Mouse (Mus musculus): Measurements from ENCODE around the gene Tll1.
"Not testable (repeated sequence)": the region's sequence is repeated elsewhere in the genome, so short reads cannot be mapped to it uniquely, and the experiment has no call there.

Gene Tll1

GRCm38 (mm10) chr8:64057571-64057970 lies 148.5 kb downstream of the Tll1 start:
- no peak for DNase-seq (ENCODE audit: low spot score)

DNA sequence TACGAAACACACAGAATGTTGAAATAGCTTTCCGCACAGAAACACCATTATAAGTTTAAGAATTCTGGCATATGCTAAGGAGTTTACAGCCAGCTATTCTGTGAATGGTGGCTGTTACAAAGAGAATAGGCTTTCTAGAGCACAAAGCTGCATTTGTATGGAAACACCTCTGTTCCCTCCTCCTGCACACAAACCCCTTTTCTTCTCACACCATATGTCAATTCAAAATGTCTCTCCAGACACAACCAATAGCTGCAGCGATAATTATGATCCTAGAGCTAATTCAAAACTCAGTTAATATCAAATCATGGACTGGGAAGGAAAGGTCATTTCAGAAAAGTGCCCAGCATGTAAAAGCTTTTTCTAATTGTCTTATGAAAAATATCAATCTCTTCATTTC lies 157.5 kb downstream of the Tll1 start:
- no peak for DNase-seq (ENCODE audit: low spot score)

- no peak for DNase-seq (ENCODE audit: low spot score)
These were observed 158.0 kb downstream of the Tll1 start for GRCm38 (mm10) chr8:64047963-64048505.

- no peak for DNase-seq (ENCODE audit: low spot score)
These were observed 164.7 kb downstream of the Tll1 start for GRCm38 (mm10) chr8:64041303-64041884.

GRCm38 (mm10) chr8:64030672-64031385 lies 175.2 kb downstream of the Tll1 start:
- DNase-seq (ENCODE audit: low spot score) = no peak

- no peak for DNase-seq (ENCODE audit: low spot score)
These were observed 176.0 kb downstream of the Tll1 start for GRCm38 (mm10) chr8:64030081-64030480.

GRCm38 (mm10) chr8:64029525-64029924 lies 176.5 kb downstream of the Tll1 start:
- DNase-seq (ENCODE audit: low spot score) = no peak

DNA sequence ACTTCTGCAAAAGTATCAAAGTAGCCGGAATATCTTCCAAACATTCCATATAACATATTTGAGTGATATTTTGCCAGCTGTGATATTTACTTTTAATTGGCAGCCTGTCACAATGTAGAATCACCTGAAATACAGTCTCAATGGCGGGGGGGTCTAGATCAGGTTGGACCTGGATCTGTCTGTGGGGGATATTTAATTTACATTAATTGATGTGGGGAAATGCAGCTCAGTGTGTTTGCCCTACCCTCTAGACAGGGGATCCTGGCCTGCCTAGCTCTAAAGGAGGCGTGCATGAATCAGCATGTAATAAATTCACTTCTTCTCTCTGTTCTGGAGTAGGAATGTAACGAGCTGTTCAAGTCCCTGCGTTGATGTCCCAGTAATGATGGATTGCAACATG lies 181.7 kb downstream of the Tll1 start:
- no peak for DNase-seq (ENCODE audit: low spot score)

GRCm38 (mm10) chr8:64023579-64023978 lies 182.5 kb downstream of the Tll1 start:
- DNase-seq (ENCODE audit: low spot score) = peak; percentile 11

DNA sequence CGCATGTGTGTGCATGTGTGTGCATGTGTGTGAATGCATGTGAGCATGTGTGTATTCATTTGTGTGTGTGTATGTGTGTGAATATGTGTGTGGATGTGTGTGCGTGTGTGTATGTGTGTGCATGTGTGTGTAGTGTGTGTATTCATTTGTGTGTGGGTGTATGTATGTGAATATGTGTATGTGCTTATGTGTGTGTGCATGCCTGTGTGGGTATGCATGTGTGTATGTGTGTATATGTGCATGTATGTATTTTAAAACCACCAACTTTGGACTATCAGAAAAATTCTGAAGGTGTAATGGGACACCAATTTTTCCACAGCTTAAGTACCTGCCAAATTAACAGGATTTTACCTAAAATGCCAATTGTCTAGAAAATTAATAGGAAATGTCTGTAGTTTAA lies 183.0 kb downstream of the Tll1 start:
- no peak for DNase-seq (ENCODE audit: low spot score)

DNA sequence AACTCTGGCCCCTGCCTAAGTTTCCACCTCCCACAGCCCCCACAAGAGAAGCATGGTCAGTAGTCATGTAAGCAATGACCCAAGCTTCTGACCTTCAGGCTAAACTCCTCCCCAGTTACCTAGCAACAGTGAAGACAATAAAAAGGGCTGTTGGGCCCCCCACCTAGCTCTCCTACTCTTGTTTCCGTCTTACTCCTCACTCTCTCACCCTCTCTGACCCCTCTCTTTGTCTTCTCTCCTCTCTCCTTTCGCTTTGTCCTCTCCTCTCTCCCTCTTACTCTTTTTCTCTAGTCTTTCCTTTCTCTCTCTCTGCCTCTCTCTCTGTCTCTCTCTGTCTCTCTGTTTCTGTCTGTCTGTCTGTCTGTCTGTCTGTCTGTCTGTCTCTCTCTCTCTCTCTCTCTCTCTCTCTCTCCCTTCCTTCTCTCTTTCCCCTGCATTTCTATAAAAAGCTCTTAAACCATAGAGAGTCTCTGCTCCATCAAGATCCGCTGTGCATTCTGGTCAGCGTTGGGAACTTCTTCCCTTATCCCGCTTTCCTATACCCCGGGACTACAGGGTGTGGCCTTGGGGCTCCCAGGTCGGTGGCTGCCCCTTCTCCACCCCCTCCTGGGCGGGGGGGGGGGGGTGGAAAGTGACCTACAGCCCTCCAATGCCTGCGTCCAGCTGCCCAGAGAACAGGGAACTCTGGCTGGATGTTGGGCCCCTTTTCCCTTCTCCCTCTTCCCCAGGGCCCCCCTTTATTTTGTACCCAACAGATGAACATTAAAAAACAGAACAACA lies 235.3 kb downstream of the Tll1 start:
- not testable (repeated sequence) for DNase-seq (ENCODE audit: low spot score)
